Mouse (Mus musculus) left cerebral cortex, adult 2 months (tissue): ENCODE results near the gene Meis1. TPM values are rescaled to one million over a fixed set of nuclear protein-coding genes. Genes with fewer than 3 reads are reported as not detected.

Experiments used
- DNase-seq, 2 experiments: peaks; one replicate each; pipeline ENCODE4 v3.0.0; 2021 to 2022; ENCODE audit warnings: low spot score in 2 of 2, mixed read lengths in 1 of 2; ENCODE audit errors: extremely low spot score in 1 of 2
- H3K27ac ChIP-seq: fragments of 200-600 bp; 2 replicates; pipeline ENCODE4 v1.8.1; 2022
- H3K4me3 ChIP-seq: fragments of 200-600 bp; 2 replicates; pipeline ENCODE4 v1.8.1; 2022
- CTCF ChIP-seq: fragments of 200-600 bp; IDR thresholded peaks from 2 replicates; pipeline ENCODE4 v1.8.1; 2022; ENCODE audit warnings: antibody characterized with exemption, mild to moderate bottlenecking, moderate library complexity
- intact Hi-C: fragments of 180-260 bp; cut with DNase I; formaldehyde crosslinking; loops from one replicate; pipeline ENCODE4 v1.15.1; 2025
- total RNA-seq, 2 experiments: library from RNA; stranded (reverse); gene quantifications; 2 replicates each; pipeline ENCODE4 v1.2.3; 2021

The Meis1 gene
- total RNA-seq, 2 experiments from 2014 or later = 4.8 to 4.9 TPM

- intact Hi-C loops = no loop called here
- no peak overlapping the region for H3K27ac ChIP-seq
- TF ChIP-seq CTCF = no peak
- DNase-seq = no peak
- H3K4me3 ChIP-seq = no peak overlapping the region
Measured at GRCm38 (mm10) chr11:18883987-18884386, 134.8 kb downstream of the Meis1 start.

- Histone ChIP-seq H3K4me3 (no peak overlapping the region), H3K27ac (no peak overlapping the region)
- intact Hi-C loops = no loop called here
- no peak for TF ChIP-seq CTCF
- no peak for DNase-seq
Measured at GRCm38 (mm10) chr11:18883507-18883881, 135.3 kb downstream of the Meis1 start.

- no peak for TF ChIP-seq CTCF
- H3K4me3 ChIP-seq = no peak overlapping the region
- H3K27ac ChIP-seq = no peak overlapping the region
- intact Hi-C loops = no loop called here
- DNase-seq = no peak
Measured at GRCm38 (mm10) chr11:18882747-18883506, 135.9 kb downstream of the Meis1 start.

- Histone ChIP-seq H3K27ac (no peak overlapping the region), H3K4me3 (no peak overlapping the region)
- TF ChIP-seq CTCF = no peak
- DNase-seq = no peak
- intact Hi-C loops = no loop called here
Measured at GRCm38 (mm10) chr11:18882315-18882714, 136.5 kb downstream of the Meis1 start.

- intact Hi-C loops = no loop called here
- H3K27ac ChIP-seq = no peak overlapping the region
- H3K4me3 ChIP-seq = no peak overlapping the region
- no peak for DNase-seq
- TF ChIP-seq CTCF = no peak
Measured at GRCm38 (mm10) chr11:18880806-18881205, 138.0 kb downstream of the Meis1 start.

GRCm38 (mm10) chr11:18879456-18879818 is 139.3 kb downstream of the Meis1 start:
- H3K27ac ChIP-seq = no peak overlapping the region

GRCm38 (mm10) chr11:18878748-18879455 is 139.9 kb downstream of the Meis1 start:
- H3K27ac ChIP-seq = no peak overlapping the region
- DNase-seq = no peak
- TF ChIP-seq CTCF = no peak
- H3K4me3 ChIP-seq = no peak overlapping the region
- intact Hi-C loops = loop anchor here (5.0 to 10.0 kb wide), 5 partner anchors 643 to 1594 kb away; no protein-coding TSS in a partner anchor

More at GRCm38 (mm10) chr11:18879456-18879818, 139.3 kb downstream of the Meis1 start:
- TF ChIP-seq CTCF = no peak
- no peak for DNase-seq
- intact Hi-C loops = loop anchor here (5.0 to 10.0 kb wide), 5 partner anchors 643 to 1595 kb away; no protein-coding TSS in a partner anchor
- H3K4me3 ChIP-seq = no peak overlapping the region

GRCm38 (mm10) chr11:18878016-18878415 is 140.8 kb downstream of the Meis1 start:
- intact Hi-C loops = loop anchor here (5.0 to 10.0 kb wide), 5 partner anchors 644 to 1593 kb away; no protein-coding TSS in a partner anchor
- Histone ChIP-seq H3K4me3 (peak overlapping the region; percentile 39), H3K27ac (no peak overlapping the region)
- TF ChIP-seq CTCF = no peak
- peak in 1 of 2 experiments; percentile 11 for DNase-seq

DNA sequence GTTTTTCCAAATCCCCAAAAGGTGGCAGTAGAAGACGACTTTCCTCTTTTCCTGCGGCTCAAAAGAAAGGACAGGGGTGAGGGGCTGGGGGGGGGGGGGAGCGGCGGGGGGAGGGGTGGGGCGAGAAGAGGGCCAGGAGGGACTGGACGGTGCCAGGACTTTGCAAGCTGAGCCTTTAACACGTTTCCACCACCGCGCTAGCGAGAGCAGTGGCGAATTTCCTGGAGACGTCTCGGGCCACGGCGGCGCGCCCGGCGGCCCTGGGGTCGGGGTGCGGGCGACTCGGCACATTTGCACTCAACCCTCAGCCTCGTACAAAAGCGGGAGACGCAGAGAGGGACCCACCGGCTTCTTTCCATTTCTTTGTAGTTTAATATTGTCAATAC is 141.2 kb downstream of the Meis1 start:
- intact Hi-C loops = loop anchor here (2.0 to 10.0 kb wide), 7 partner anchors 141 to 1593 kb away; partner anchors contain the start of gene Meis1
- peak overlapping the region; percentile 39 for H3K4me3 ChIP-seq
- no peak overlapping the region for H3K27ac ChIP-seq
- DNase-seq = peak; percentile 40 to 42
- no peak; the same call in 1 of the 2 replicates for TF ChIP-seq CTCF

GRCm38 (mm10) chr11:18876886-18877625 is 141.7 kb downstream of the Meis1 start:
- Histone ChIP-seq H3K4me3 (0 out of 2 replicates have a peak overlapping the region, but pooled peaks have one; percentile 1), H3K27ac (no peak overlapping the region)
- peak in 1 of 2 experiments; percentile 19 for DNase-seq
- intact Hi-C loops = loop anchor here (2.0 to 10.0 kb wide), 7 partner anchors 142 to 1592 kb away; partner anchors contain the start of gene Meis1
- TF ChIP-seq CTCF = peak; percentile 42; the same call in 1 of the 2 replicates
